Mouse (Mus musculus) thymus, adult 2 months (tissue): Measurements from ENCODE around the gene Gm9999. TPM values are rescaled to one million over a fixed set of nuclear protein-coding genes. Genes with fewer than 3 reads are reported as not detected.

ENCODE experiments used
- DNase-seq: peaks from one replicate; pipeline ENCODE4 v3.0.0; 2021
- H3K27ac ChIP-seq: fragments of 200-500 bp; 2 replicates; pipeline ENCODE4 v1.5.1; 2012; ENCODE audit warnings: low read length, control low read depth; ENCODE audit not compliant: control insufficient read depth, insufficient read depth
- H3K27me3 ChIP-seq: fragments of 200-500 bp; 2 replicates; pipeline ENCODE4 v1.6.1; 2012; ENCODE audit warnings: mild to moderate bottlenecking, low read length, moderate library complexity, mixed read lengths; ENCODE audit not compliant: control insufficient read depth, insufficient read depth
- H3K36me3 ChIP-seq: fragments of 200-500 bp; 2 replicates; pipeline ENCODE4 v1.6.1; 2012; ENCODE audit warnings: mild to moderate bottlenecking, low read length, moderate library complexity; ENCODE audit not compliant: control insufficient read depth, insufficient read depth
- H3K4me1 ChIP-seq: fragments of 200-500 bp; replicated peaks from 2 replicates; pipeline ENCODE4 v1.6.1; 2012; ENCODE audit warnings: low read length; ENCODE audit not compliant: control insufficient read depth, insufficient read depth
- H3K4me3 ChIP-seq: fragments of 200-500 bp; 2 replicates; pipeline ENCODE4 v1.5.1; 2012; ENCODE audit warnings: mild to moderate bottlenecking, low read length, control low read depth, moderate library complexity; ENCODE audit not compliant: control insufficient read depth, insufficient read depth
- CTCF ChIP-seq: fragments of 200-500 bp; IDR thresholded peaks from 2 replicates; pipeline ENCODE4 v1.5.1; 2012; ENCODE audit warnings: mild to moderate bottlenecking, control low read depth, low read length, moderate library complexity, borderline replicate concordance; ENCODE audit not compliant: control insufficient read depth, poor library complexity, insufficient read depth; ENCODE audit errors: extremely low read depth
- POLR2A ChIP-seq: fragments of 200-500 bp; IDR thresholded peaks from 2 replicates; pipeline ENCODE4 v1.6.1; 2012; ENCODE audit warnings: mild to moderate bottlenecking, low read length, control low read depth, moderate library complexity; ENCODE audit not compliant: control insufficient read depth, poor library complexity, insufficient read depth; ENCODE audit errors: extremely low read depth
- WGBS: fragments of 180-500 bp; shearing (Covaris S2); methylation state at CpG from one replicate; pipeline ENCODE4 v1.1.7; 2018; 5-methylcytosine and 5-hydroxymethylcytosine counted together
- polyA plus RNA-seq: library from polyadenylated mRNA; depleted of rRNA; stranded (reverse); fragments of >200 nt; gene quantifications from 2 replicates; pipeline ENCODE4 v1.2.3, GENCODE M21; 2012

Gene Gm9999
- polyA plus RNA-seq, 1 experiment, result 0.54 TPM

DNA sequence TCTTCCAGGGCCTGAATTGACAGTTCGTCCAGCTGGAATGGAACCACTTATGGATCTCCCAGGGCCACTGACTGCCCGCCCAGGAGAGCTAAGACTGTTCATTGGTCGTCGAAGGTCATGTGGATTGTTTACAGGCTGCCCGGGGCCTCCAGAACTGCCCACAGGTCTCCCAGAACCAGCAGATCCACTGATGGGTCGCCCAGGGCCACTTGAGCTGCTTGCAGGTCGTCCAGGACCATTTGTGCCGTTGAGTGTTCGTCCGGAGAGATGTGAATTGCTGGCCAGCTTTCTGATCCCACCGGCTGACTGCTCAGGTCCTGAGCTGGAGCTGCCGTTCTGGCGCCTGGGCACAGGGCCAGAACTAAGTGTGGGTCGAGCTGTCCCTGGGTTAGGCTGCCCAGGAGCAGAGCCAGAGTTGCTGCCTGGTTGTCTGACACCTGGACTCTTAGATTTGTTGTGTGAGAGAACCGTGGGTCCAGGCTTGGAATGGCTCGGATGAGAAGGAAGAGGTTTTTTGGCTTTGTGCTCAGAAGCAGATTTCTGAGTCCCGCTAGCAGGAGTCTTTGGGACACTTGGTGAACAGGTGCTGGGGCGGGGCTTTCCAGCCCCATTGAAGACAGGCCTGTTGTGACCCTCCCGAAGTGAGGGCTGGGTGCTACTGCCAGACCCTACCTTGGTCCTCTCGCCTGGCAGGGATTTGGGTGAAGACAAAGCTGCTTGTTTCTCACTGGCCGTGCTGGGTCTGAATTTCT, 14.4 kb downstream of the Gm9999 start:
- Histone ChIP-seq H3K27me3 (no peaks in the 10 kb centered on the region), H3K4me1 (no peaks in the 10 kb centered on the region), H3K36me3 (peaks cover 59% of the 10 kb centered on the region), H3K4me3 (no peak overlapping the region), H3K27ac (no peak overlapping the region)
- TF ChIP-seq CTCF (no peak), POLR2A (no peak)
- DNase-seq, result no peak
- 95% methylated on average over 21 of the region's 21 CpGs for WGBS

DNA sequence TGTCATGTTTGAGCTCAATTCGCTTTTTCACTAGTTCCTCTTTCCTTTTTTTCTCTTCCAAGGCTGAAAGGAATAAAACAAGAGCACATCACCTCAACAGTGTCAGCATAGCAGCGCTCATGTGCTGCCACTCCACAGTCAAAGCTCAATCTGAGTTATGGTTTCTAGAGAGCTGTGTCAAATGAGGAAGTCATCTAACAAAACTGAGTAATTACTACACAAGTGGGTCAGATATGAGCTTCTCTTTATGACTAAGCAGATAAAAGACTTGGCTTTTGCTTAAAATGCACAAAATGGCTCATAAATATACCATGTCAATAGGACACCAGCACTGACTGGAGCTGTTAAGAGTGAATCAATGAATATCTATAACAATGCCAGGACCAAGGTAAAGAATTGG, 15.6 kb downstream of the Gm9999 start:
- no peak for TF ChIP-seq CTCF
- TF ChIP-seq POLR2A, result no peak
- H3K4me1 ChIP-seq, result no peaks in the 10 kb centered on the region

DNA sequence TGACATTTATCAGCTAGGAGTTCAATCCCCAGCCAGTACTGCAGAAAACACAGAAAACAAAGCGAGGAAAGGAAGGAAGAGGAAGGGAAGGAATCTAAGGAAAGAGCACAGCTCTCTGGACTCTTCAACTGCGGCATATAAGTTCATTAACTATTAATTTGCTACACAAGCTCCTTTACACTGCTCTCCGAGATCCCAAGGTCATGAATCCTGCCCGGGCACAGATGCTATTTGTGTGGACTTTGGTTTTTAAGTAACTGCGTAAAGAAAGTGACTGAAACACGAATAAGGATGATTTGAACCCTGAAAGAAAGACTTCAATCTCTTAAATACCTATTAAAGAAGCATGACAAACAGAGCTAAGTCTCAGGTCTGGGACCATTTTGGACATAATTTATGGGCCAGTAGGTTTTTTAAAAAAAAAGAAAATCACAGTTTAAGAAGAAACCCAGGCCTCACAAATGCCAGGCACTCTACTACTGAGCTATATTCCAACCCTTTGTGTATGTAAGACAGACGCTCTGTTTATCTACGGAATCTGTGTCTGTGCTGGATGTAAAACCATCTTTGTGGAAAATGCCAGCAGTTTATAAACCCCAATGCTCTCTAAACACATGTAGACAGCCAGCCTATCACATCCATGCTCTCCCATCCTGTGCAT, 16.7 kb downstream of the Gm9999 start:
- DNase-seq, result no peak
- TF ChIP-seq POLR2A (no peak), CTCF (no peak)
- Histone ChIP-seq H3K36me3 (peaks cover 36% of the 10 kb centered on the region), H3K27ac (no peak overlapping the region), H3K27me3 (no peaks in the 10 kb centered on the region), H3K4me3 (no peak overlapping the region), H3K4me1 (no peaks in the 10 kb centered on the region)
- WGBS, result 96% methylated on average over 8 of the region's 8 CpGs

More for the DNA sequence above, 15.6 kb downstream of the Gm9999 start:
- Histone ChIP-seq H3K36me3 (peaks cover 48% of the 10 kb centered on the region), H3K4me3 (no peak overlapping the region), H3K27ac (no peak overlapping the region), H3K27me3 (no peaks in the 10 kb centered on the region)
- DNase-seq, result no peak
- 74% methylated on average over 2 of the region's 2 CpGs for WGBS

DNA sequence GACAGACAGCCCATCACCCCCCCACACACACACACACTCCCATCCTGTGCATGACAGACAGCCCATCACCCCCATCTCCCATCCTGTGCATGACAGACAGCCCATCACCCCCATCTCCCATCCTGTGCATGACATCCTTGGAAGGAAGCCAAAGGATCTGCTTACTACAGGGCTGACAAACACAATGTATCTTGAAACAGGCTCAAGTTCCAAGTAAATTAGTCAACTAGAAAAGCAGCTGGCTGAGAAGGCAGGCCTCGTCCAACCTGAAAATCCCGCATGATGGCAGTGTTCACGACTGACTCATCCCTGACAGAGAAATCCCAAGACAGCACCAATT, 17.2 kb downstream of the Gm9999 start:
- H3K27ac ChIP-seq, result no peak overlapping the region
- TF ChIP-seq POLR2A, result no peak
- TF ChIP-seq CTCF, result no peak
- H3K4me3 ChIP-seq, result no peak overlapping the region
- WGBS, result 93% methylated on average over 3 of the region's 3 CpGs
- DNase-seq, result no peak
- no peaks in the 10 kb centered on the region for H3K4me1 ChIP-seq
- peaks cover 31% of the 10 kb centered on the region for H3K36me3 ChIP-seq
- H3K27me3 ChIP-seq, result no peaks in the 10 kb centered on the region

DNA sequence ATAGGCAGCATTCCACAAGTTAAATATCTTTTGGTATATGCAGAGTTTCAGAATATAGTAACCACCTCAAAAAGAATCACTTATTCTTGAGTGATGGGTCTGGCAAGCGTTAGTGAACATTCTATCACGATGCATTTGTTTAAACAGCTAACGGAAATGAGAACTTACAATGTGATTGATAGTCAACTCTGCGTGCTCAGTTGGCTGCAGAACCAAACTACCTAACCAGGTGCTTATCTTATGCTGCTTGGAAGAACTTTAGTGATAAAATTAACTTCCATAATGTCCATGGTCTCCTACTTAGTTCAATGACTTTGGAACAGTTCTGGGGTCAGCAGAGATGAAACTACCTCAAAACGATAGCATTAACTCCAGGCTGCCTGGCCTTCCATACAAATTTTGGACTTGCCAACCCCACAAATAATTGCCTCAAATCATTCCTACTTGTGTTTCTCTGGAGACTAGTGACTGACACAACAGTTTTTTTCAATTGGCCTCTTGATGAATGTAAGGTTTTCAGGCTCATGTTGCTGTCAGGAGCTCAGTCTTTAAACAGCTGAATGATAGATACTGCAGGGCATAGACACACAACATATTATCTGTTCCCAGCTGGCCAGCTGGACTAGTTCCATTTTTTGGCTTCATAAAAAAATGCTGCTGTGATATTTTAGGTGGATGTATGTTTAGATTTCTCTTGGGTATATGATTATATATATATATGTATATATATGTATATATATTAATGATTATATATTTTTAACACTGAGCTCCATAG, 17.9 kb downstream of the Gm9999 start:
- Histone ChIP-seq H3K27me3 (no peaks in the 10 kb centered on the region), H3K36me3 (peaks cover 31% of the 10 kb centered on the region), H3K4me1 (no peaks in the 10 kb centered on the region), H3K27ac (no peak overlapping the region), H3K4me3 (no peak overlapping the region)
- WGBS, result 90% methylated on average over 5 of the region's 5 CpGs
- no peak for DNase-seq
- TF ChIP-seq POLR2A (no peak), CTCF (no peak)

DNA sequence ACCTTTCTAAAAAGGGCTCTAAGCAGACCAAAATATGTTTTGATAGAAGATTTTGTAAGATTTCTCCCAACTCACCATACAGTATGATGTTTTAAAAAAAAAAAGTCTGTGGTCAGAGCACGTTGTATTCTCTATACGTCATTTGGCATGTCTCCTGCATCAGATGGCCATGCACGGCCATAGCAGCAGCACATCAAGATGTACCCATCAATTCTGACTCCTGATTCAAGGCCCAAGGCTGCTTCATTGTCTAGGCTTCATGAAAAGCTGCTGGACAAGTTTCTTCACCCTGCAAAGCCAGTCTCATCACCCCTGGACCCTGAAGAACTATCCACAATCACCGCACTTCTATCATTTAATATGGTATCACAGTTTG, 18.5 kb downstream of the Gm9999 start:
- DNase-seq, result no peak
- peaks cover 26% of the 10 kb centered on the region for H3K36me3 ChIP-seq
- WGBS, result 93% methylated on average over 4 of the region's 4 CpGs

More for the DNA sequence above, 18.5 kb downstream of the Gm9999 start:
- H3K4me1 ChIP-seq, result no peaks in the 10 kb centered on the region
- H3K27me3 ChIP-seq, result no peaks in the 10 kb centered on the region
- no peak overlapping the region for H3K4me3 ChIP-seq
- H3K27ac ChIP-seq, result no peak overlapping the region
- TF ChIP-seq POLR2A, result no peak
- TF ChIP-seq CTCF, result no peak
